Mouse (Mus musculus): ENCODE results near the gene Pnpla1. TPM values are rescaled to one million over a fixed set of nuclear protein-coding genes. Genes with fewer than 3 reads are reported as not detected.

Gene Pnpla1
- polyA plus RNA-seq, 1 experiment from 2014 or later = 13.8 TPM

DNA sequence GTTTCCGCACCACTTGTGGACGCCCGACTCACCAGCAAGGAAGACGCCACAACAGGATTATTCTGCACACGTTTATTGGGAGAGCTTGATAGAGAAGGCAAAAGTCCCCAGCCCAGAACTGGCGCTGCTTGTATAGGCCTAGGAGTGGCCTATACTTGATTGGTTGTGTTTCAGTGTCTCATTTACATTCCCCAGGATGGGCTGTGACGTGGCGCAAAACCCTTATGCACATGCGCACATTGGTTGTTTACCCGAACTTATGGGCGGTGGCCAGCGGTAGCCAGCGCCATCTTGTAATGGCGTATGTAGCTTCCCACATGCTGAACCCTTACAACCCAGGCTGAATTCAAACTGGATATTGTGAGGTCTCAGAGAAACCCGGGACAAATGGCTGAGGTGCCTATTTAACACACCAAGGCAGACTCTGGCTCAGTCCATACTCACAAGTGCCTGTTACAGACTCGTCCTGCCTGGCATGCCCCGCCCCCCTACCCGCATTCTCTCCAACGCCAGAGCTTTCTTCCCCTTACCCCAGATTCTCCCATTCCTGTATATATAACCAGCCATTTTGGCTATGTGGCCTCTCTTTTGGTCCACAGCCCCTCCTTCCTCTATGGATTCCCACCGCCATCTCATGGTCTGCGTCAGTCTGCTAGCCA is 37.1 kb downstream of the Pnpla1 start:
- H3K4me2 ChIP-seq = no peak overlapping the region
- 95% methylated on average over 21 of the region's 21 CpGs for WGBS
- H3K4me1 ChIP-seq = 0 out of 2 replicates have a peak, but pooled peaks cover 4% of the 10 kb centered on the region
- no peak overlapping the region for H3K4me3 ChIP-seq
- H3K9ac ChIP-seq = no peak overlapping the region
- H3K27me3 ChIP-seq = no peaks in the 10 kb centered on the region
- H3K36me3 ChIP-seq = no peaks in the 10 kb centered on the region
- H3K27ac ChIP-seq = no peak overlapping the region
- H3K9me3 ChIP-seq = no peaks in the 10 kb centered on the region
- ATAC-seq (ENCODE audit: insufficient number of reproducible peaks, low FRiP score, low TSS enrichment, low read depth) = no peak

DNA sequence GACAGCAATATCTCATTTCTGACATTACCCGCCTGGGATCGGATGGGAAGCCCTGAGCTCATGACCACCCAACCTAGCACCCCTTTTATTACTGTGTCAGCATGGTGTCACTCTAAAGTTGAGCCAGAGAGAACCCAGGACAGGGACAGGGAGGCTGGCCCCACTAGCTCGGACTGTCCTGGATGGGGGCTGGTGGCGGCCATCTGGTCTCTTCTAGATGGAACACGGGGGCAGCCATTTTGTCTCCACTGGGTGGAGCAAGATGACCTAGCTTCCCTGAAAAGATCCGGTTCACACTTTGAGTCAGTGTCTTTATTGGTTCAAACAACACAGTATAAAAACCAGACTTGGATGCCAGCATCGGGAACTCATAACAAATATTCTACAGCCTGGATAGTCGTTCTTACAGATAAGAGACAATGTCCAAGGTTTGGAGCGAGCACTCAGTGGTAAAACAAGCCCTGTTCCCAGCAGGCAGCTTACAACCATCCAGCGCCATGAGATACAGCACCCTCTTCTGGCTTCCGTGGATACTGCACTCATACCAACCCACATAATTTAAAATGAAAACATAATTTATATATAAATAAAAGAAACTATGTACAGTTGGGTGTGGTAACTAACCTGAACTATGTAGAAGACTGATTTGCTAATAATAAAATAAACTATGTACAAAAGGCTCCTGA is 38.0 kb downstream of the Pnpla1 start:
- H3K27ac ChIP-seq = no peak overlapping the region
- no peak overlapping the region for H3K4me2 ChIP-seq
- H3K4me1 ChIP-seq = 0 out of 2 replicates have a peak, but pooled peaks cover 4% of the 10 kb centered on the region
- H3K36me3 ChIP-seq = no peaks in the 10 kb centered on the region
- no peak for ATAC-seq (ENCODE audit: insufficient number of reproducible peaks, low FRiP score, low TSS enrichment, low read depth)
- H3K4me3 ChIP-seq = no peak overlapping the region
- H3K27me3 ChIP-seq = no peaks in the 10 kb centered on the region
- 91% methylated on average over 11 of the region's 11 CpGs for WGBS
- no peaks in the 10 kb centered on the region for H3K9me3 ChIP-seq
- no peak overlapping the region for H3K9ac ChIP-seq

DNA sequence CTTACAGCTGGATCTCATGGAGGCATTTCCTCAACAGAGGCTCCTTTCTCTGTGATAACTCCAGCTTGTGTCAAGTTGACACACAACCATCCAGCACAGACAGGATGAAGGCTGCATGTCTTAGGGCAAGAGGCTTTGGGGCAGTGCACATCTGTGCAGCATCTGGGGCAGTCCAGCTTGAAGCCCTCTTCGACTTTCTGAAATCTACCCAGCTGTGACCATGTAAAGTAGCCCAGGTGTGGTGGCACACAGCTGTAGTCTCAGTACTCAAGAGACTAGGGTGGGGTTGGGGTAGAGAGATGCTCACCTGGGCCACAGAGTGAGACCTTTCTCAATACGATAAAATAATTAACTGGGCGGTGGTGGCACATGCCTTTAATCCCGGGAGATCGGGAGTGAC is 39.6 kb downstream of the Pnpla1 start:
- Histone ChIP-seq H3K9ac (no peak overlapping the region), H3K4me1 (0 out of 2 replicates have a peak, but pooled peaks cover 4% of the 10 kb centered on the region), H3K4me3 (no peak overlapping the region), H3K27me3 (no peaks in the 10 kb centered on the region), H3K9me3 (no peaks in the 10 kb centered on the region), H3K27ac (no peak overlapping the region), H3K36me3 (no peaks in the 10 kb centered on the region), H3K4me2 (no peak overlapping the region)
- no peak for ATAC-seq (ENCODE audit: insufficient number of reproducible peaks, low FRiP score, low TSS enrichment, low read depth)
- 71% methylated on average over 5 of the region's 5 CpGs for WGBS

DNA sequence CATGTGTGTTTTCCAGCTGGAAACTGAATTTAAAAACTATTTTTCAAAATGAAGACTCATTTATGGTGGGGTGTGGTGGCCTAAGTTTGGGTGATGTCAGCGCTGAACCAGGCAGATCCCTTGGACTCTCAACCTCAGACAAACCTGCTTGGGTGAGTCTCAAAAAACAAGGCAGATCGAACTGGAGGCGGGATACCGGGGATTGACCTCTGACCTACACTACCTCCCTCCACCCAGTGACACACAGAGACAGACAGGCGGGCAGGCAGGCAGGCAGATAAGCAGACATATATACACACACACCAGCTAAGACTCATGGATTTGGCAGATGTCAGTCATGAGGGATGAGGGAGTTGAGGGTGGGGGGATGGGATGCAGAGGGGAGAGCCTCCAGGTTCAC is 40.0 kb downstream of the Pnpla1 start:
- no peaks in the 10 kb centered on the region for H3K9me3 ChIP-seq
- no peaks in the 10 kb centered on the region for H3K27me3 ChIP-seq
- ATAC-seq (ENCODE audit: insufficient number of reproducible peaks, low FRiP score, low TSS enrichment, low read depth) = no peak
- H3K9ac ChIP-seq = no peak overlapping the region
- 0 out of 2 replicates have a peak, but pooled peaks cover 4% of the 10 kb centered on the region for H3K4me1 ChIP-seq
- H3K4me3 ChIP-seq = no peak overlapping the region
- WGBS = 70% methylated on average over 5 of the region's 5 CpGs
- H3K36me3 ChIP-seq = no peaks in the 10 kb centered on the region
- H3K4me2 ChIP-seq = no peak overlapping the region
- no peak overlapping the region for H3K27ac ChIP-seq

DNA sequence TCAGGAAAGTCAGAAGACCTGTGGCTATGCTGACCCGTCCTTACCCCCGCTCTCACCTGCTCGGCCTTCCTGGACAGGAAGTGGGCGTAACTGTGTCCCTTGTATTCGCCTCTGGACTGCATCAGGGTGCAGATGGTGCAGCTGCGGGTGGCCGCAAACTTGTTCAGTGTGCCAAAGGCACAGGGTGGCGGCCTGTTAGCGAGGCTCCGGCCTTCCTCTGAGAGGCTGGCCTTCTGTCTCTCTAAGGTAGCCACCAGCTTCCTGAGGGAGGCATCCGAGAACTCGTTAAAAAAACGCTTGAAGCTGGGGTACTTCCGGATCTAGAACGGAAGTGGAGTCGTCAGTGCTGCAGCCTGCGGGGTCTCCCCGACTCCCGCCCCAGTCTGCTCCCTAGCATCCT is 41.2 kb downstream of the Pnpla1 start:
- Histone ChIP-seq H3K9me3 (no peaks in the 10 kb centered on the region), H3K4me1 (0 out of 2 replicates have a peak, but pooled peaks cover 4% of the 10 kb centered on the region), H3K27me3 (no peaks in the 10 kb centered on the region), H3K4me3 (no peak overlapping the region), H3K36me3 (no peaks in the 10 kb centered on the region), H3K4me2 (no peak overlapping the region), H3K9ac (no peak overlapping the region), H3K27ac (no peak overlapping the region)
- 59% methylated on average over 19 of the region's 19 CpGs for WGBS
- no peak for ATAC-seq (ENCODE audit: insufficient number of reproducible peaks, low FRiP score, low TSS enrichment, low read depth)

DNA sequence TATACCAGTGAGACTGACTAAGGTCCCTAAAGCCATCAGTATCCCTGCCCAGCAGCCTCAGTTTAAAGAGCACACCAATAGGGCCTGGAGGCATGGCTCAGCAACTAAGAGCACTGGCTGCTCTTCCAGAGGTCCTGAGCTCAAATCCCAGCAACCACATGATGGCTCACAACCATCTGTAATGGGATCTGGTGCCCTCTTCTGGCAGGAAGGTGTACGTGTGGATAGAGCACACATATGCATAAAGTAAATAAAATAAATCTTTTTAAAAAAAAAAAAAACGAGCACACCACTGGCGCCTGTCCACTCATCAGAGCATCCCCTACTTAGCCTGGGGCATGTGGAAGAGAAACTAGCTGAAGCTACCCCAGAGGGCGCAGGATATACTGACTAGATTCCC is 43.3 kb downstream of the Pnpla1 start:
- peaks cover 11% of the 10 kb centered on the region; the same call in 1 of the 2 replicates for H3K4me1 ChIP-seq
- no peak overlapping the region for H3K4me2 ChIP-seq
- WGBS = 62% methylated on average over 4 of the region's 4 CpGs
- H3K9me3 ChIP-seq = no peaks in the 10 kb centered on the region
- no peak overlapping the region for H3K27ac ChIP-seq
- H3K9ac ChIP-seq = no peak overlapping the region
- no peak for ATAC-seq (ENCODE audit: insufficient number of reproducible peaks, low FRiP score, low TSS enrichment, low read depth)
- no peak overlapping the region for H3K4me3 ChIP-seq
- H3K36me3 ChIP-seq = no peaks in the 10 kb centered on the region
- H3K27me3 ChIP-seq = no peaks in the 10 kb centered on the region

DNA sequence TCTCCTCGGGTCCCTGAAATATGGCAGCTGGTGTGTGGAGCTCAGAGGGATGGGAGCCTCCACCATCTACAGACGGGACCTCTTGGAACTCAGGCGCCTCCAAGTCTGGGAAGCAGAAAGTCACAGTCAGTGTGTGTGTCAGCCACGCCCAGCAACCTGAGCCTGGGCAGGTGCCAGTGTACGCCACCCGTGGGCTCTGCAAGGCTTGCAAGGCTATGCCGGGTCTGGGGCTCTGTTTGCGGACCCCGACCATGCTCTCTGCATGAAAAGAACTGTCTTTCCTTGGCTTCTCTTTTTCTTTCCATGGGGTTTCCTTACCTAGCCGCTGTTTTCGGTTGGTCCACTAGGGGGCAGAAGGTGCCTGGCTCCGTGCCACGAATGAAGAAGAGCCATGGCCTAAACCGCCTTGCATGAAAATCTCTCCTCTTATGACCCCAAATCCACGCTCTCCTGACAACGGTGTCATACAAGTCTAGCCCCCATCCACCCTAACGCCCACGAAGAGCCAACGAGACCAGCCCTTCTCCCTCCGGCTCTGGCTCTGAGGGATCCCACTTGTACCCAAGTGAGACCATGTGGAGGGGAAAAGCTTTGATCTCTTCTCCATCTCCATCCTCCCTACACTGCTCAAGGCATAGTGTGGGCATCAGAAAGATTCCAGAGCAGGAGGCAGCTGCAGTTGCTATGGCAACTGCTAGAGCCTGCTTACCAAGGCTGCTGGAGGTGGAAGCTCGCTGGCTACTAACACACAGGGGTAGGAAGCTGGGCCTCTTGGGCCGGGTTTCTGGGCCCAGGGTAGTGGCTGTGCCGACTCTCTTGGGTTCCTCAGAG is 46.5 kb downstream of the Pnpla1 start:
- no peaks in the 10 kb centered on the region for H3K36me3 ChIP-seq
- no peak overlapping the region for H3K27ac ChIP-seq
- peaks cover 13% of the 10 kb centered on the region for H3K4me1 ChIP-seq
- 25% methylated on average over 23 of the region's 23 CpGs for WGBS
- no peaks in the 10 kb centered on the region for H3K9me3 ChIP-seq
- no peak overlapping the region for H3K4me3 ChIP-seq
- no peak overlapping the region for H3K4me2 ChIP-seq
- peaks cover 8% of the 10 kb centered on the region; the same call in 1 of the 2 replicates for H3K27me3 ChIP-seq
- no peak overlapping the region for H3K9ac ChIP-seq
- no peak for ATAC-seq (ENCODE audit: insufficient number of reproducible peaks, low FRiP score, low TSS enrichment, low read depth)

DNA sequence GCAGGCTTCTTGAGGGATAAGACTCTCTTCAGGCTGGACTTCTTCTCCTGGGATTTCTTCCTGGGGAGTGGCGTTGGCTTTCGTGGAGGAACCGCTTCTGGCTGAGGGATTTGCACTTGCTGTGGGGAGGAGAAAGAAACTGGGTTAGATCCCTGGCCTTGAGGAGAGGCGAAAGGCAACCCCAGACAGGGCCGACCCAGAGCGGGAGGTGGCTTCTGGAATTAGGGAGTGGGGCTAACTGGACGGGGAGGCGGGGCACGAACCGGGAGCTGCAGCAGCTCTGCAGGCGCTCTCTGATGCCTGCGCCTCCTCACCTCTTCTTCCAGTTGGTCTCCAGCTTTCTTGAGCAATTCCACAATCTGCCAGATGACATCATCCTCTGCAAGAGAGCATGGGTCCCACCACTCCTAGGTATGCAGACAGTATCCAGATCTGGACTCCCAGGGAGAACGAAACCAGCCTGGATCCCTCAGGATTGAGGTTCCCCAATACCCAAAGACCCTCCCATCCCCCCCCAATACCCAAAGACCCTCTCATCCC is 47.2 kb downstream of the Pnpla1 start:
- 62% methylated on average over 13 of the region's 13 CpGs for WGBS
- Histone ChIP-seq H3K9ac (no peak overlapping the region), H3K27ac (no peak overlapping the region), H3K4me1 (peaks cover 13% of the 10 kb centered on the region), H3K4me2 (no peak overlapping the region), H3K27me3 (peaks cover 11% of the 10 kb centered on the region; the same call in 1 of the 2 replicates), H3K36me3 (no peaks in the 10 kb centered on the region), H3K4me3 (no peak overlapping the region), H3K9me3 (no peaks in the 10 kb centered on the region)
- ATAC-seq (ENCODE audit: insufficient number of reproducible peaks, low FRiP score, low TSS enrichment, low read depth) = no peak

DNA sequence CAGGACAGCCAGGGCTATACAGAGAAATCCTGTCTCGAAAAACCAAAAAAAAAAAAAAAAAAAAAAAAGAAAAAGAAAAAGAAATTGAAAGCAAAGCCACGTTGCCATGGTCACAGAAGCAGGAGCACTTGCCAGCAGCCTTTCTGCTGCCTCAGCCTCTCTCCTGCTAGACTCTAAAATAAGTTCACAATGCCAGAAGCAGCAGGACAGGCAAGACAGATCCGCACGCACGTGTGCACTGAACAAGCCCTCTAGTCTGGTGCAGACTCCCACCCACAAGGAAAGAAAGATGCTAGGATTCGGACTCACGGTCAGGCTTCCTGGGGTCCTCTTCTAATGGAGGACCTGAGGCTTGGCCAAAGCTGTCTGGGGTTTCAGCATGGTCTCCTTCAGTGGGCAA is 49.7 kb downstream of the Pnpla1 start:
- WGBS = 75% methylated on average over 7 of the region's 7 CpGs
- no peak overlapping the region for H3K9ac ChIP-seq
- ATAC-seq (ENCODE audit: insufficient number of reproducible peaks, low FRiP score, low TSS enrichment, low read depth) = no peak
- peaks cover 11% of the 10 kb centered on the region; the same call in 1 of the 2 replicates for H3K27me3 ChIP-seq
- no peak overlapping the region for H3K27ac ChIP-seq
- no peaks in the 10 kb centered on the region for H3K36me3 ChIP-seq
- H3K4me3 ChIP-seq = no peak overlapping the region
- H3K4me1 ChIP-seq = peaks cover 13% of the 10 kb centered on the region
- H3K4me2 ChIP-seq = no peak overlapping the region
- no peaks in the 10 kb centered on the region for H3K9me3 ChIP-seq

DNA sequence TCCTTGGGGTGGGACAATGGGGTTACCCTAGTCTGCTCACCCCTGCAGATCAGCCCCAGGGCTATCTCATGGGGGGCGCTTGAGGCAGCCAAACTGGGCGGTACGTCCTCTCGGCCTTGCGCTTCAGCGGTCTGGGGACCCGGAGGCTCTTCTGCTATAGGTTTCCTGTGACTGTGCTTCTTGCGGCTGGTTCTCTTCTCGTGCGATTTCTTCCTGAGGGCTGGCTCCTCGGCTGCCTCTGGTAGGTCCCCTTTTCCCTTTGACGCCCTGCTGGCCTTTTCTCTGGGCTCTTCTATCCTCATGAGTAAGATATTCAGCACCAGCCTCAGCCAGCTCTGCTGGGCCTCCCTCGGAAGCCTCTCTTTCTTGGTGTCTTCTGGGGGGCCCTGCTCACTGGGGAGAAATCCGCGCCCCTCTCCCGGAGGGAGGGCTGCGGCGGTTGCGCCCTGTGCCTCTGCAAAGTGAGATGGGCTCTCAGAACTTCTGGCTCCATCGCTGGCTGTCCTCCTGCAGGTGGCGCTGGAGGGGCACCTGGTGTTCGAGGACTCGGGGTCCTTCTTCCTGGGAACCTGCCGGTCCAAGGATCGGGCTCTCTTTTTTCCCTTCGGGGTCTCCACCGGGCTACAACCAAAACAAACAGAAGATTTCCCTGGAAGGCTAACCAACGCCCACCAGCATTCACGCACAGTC is 51.2 kb downstream of the Pnpla1 start:
- Histone ChIP-seq H3K4me3 (peak overlapping the region; percentile 23), H3K36me3 (no peaks in the 10 kb centered on the region), H3K4me2 (peak overlapping the region; percentile 44), H3K27me3 (peaks cover 11% of the 10 kb centered on the region; the same call in 1 of the 2 replicates), H3K4me1 (peaks cover 13% of the 10 kb centered on the region), H3K9ac (no peak overlapping the region), H3K9me3 (no peaks in the 10 kb centered on the region), H3K27ac (no peak overlapping the region)
- no peak for ATAC-seq (ENCODE audit: insufficient number of reproducible peaks, low FRiP score, low TSS enrichment, low read depth)
- WGBS = 9% methylated on average over 29 of the region's 29 CpGs

DNA sequence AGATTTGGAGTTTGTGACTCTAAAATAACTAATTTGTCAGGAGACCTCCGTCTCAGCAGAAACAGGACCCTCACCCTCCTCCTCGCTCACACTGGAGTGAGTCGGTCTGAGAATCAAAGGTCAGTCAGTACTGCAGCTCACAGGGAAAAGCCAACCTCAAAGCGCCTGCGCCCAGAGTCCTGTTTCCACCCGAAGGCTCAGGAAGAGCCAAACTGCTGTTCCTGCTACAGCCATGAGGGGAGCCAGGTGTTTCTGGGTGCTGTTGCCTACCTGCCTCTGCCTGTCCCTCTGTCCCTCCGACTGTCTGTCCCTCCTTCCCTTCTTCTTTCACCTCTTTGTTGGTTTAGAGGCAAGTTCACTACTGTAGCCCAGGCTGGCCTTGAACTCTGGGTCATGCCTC is 51.9 kb downstream of the Pnpla1 start:
- Histone ChIP-seq H3K9ac (no peak overlapping the region), H3K9me3 (no peaks in the 10 kb centered on the region), H3K36me3 (no peaks in the 10 kb centered on the region), H3K4me2 (no peak overlapping the region), H3K27ac (no peak overlapping the region), H3K27me3 (peaks cover 11% of the 10 kb centered on the region; the same call in 1 of the 2 replicates), H3K4me1 (peaks cover 9% of the 10 kb centered on the region), H3K4me3 (no peak overlapping the region)
- ATAC-seq (ENCODE audit: insufficient number of reproducible peaks, low FRiP score, low TSS enrichment, low read depth) = no peak
- 33% methylated on average over 7 of the region's 7 CpGs for WGBS
